Mouse (Mus musculus): Measurements from ENCODE around the gene H2-DMb1. TPM values are rescaled to one million over a fixed set of nuclear protein-coding genes. Genes with fewer than 3 reads are reported as not detected.
A peak's percentile ranks its signal among the peaks of the same experiment; 100 is the strongest.

The H2-DMb1 gene
- 1 to 10 TPM in 1 of 2 experiments, under 1 TPM in 1; 0.95 to 1.7 TPM for total RNA-seq (2021)

GRCm38 (mm10) chr17:34152923-34153322 lies at the start of gene H2-DMb1:
H2-DMb1 (plus strand) TSS chr17:34153072.
- DNase-seq: no peak

- DNase-seq: no peak
Observed at GRCm38 (mm10) chr17:34104804-34105203, 48.1 kb upstream of the H2-DMb1 start.

GRCm38 (mm10) chr17:34106555-34106954 lies 46.3 kb upstream of the H2-DMb1 start:
- no peak for DNase-seq

- no peak for DNase-seq
Observed at GRCm38 (mm10) chr17:34107109-34107867, 45.6 kb upstream of the H2-DMb1 start.

GRCm38 (mm10) chr17:34108460-34108859 lies 44.4 kb upstream of the H2-DMb1 start:
- DNase-seq: no peak

- DNase-seq: no peak
Observed at GRCm38 (mm10) chr17:34109038-34109805, 43.6 kb upstream of the H2-DMb1 start.

GRCm38 (mm10) chr17:34109806-34110195 lies 43.1 kb upstream of the H2-DMb1 start:
- DNase-seq: no peak

- DNase-seq: no peak
Observed at GRCm38 (mm10) chr17:34110309-34110708, 42.6 kb upstream of the H2-DMb1 start.

GRCm38 (mm10) chr17:34114114-34114513 lies 38.8 kb upstream of the H2-DMb1 start:
- no peak for DNase-seq

- no peak for DNase-seq
Observed at GRCm38 (mm10) chr17:34116736-34117370, 36.0 kb upstream of the H2-DMb1 start.

GRCm38 (mm10) chr17:34117421-34118112 lies 35.3 kb upstream of the H2-DMb1 start:
- DNase-seq: no peak

GRCm38 (mm10) chr17:34118113-34118872 lies 34.6 kb upstream of the H2-DMb1 start:
- DNase-seq: no peak

- no peak for DNase-seq
Observed at GRCm38 (mm10) chr17:34118873-34119248, 34.0 kb upstream of the H2-DMb1 start.

- peak; percentile 99 for DNase-seq
Observed at GRCm38 (mm10) chr17:34119249-34120179, 33.4 kb upstream of the H2-DMb1 start, which contains the start of gene H2-DMa. H2-DMa (plus strand) TSS chr17:34119541.

GRCm38 (mm10) chr17:34120180-34120723 lies 32.6 kb upstream of the H2-DMb1 start:
- DNase-seq: peak; percentile 83

- peak; percentile 70 to 81 for DNase-seq
Observed at GRCm38 (mm10) chr17:34120814-34121171, 32.1 kb upstream of the H2-DMb1 start.

GRCm38 (mm10) chr17:34121172-34121878 lies 31.5 kb upstream of the H2-DMb1 start:
- peak; percentile 89 to 90 for DNase-seq

GRCm38 (mm10) chr17:34121879-34122187 lies 31.0 kb upstream of the H2-DMb1 start:
- DNase-seq: no peak

GRCm38 (mm10) chr17:34122188-34122984 lies 30.5 kb upstream of the H2-DMb1 start, which contains the start of gene Brd2:
Brd2 (minus strand) TSS chr17:34122634.
- peak; percentile 97 to 99 for DNase-seq
